28 mouse cellular contexts compared by ENCODE assay signal in genomic region chr5:102033281-102033680, GRCm38 (mm10). TPM values are rescaled to one million over a fixed set of nuclear protein-coding genes. Genes with fewer than 3 reads are reported as not detected.
DNase-seq lines count a peak whose midpoint lies in the region; ATAC-seq and TF ChIP-seq lines count a peak whose summit lies in the region.
"Had no signal": no experiment of that assay in that cellular context is flagged by ENCODE, and none has a peak within 500 bp of the region (broad histone marks: within the 10 kb centered on the region; RNA-seq: fewer than 3 reads in every experiment).

No protein-coding gene starts in this region.

- TF ChIP-seq CTCF in layer of hippocampus, adult 2 months (conservative IDR thresholded peaks at IDR 0.05), result no peak

- H3K4me3 ChIP-seq in layer of hippocampus, adult 2 months, result no peak overlapping the region
- H3K4me3 ChIP-seq in macrophage (ENCODE audit: inconsistent target), result no peak overlapping the region
- H3K4me3 ChIP-seq: erythroblast, embryonic 14.5 days; forebrain, embryonic 12.5 days; heart, embryonic 10.5 days; heart, embryonic 15.5 days; hindbrain, embryonic 13.5 days; kidney, embryonic 15.5 days; left cerebral cortex, adult 2 months; limb, embryonic 12.5 days; midbrain, embryonic 10.5 days; neural tube, embryonic 13.5 days had no signal

- 12% methylated on average over 8 of the region's 8 CpGs for WGBS in macrophage (ENCODE audit: missing documents)

- DNase-seq in layer of hippocampus, adult 2 months (ENCODE audit: low spot score in 2 of 2), result no peak
- no peak for DNase-seq in layer of hippocampus, adult 8-10 months (ENCODE audit: low spot score in 2 of 2)
- DNase-seq in lung, postnatal 36 days, result peak; percentile 60
- no peak for DNase-seq in lung, postnatal 14 days
- DNase-seq in yolk sac, embryonic 10.5 days (ENCODE audit: low spot score), result no peak
- DNase-seq: adrenal gland, adult 8-10 months; cerebellum, adult 11 months; cerebellum, adult 9-11 months; forebrain, postnatal 0 days; gastrocnemius, postnatal 10 days; kidney, adult 18-20 months; kidney, postnatal 25 days; thymus, adult 2 months; thymus, postnatal 4 days had no signal

- peak; percentile 65 for ATAC-seq in neutrophil, adult 5-6 weeks (ENCODE audit: extremely low read depth, insufficient number of reproducible peaks, low FRiP score, poor library complexity, severe bottlenecking)
- no peak for ATAC-seq in inflammation-experienced regulatory T-cells, adult 6 months

- peak overlapping the region; percentile 60; the same call in 1 of the 2 replicates for H3K27ac ChIP-seq in layer of hippocampus, adult 2 months
- H3K27ac ChIP-seq in macrophage, result peak overlapping the region; percentile 51
- H3K27ac ChIP-seq: forebrain, embryonic 12.5 days; heart, embryonic 10.5 days; heart, embryonic 15.5 days; kidney, embryonic 15.5 days; limb, embryonic 12.5 days; midbrain, embryonic 10.5 days; neural tube, embryonic 13.5 days had no signal

- peaks cover 87% of the 10 kb centered on the region for H3K79me2 ChIP-seq in macrophage (ENCODE audit: inconsistent target)

- peaks cover 40% of the 10 kb centered on the region for H3K36me3 ChIP-seq in macrophage (ENCODE audit: inconsistent target)

RNA-seq across cellular contexts. Expression of gene Wdfy3, which starts 36.4 kb away (rescaled TPM):
- 100 to 1,000 TPM; 119 to 123 TPM for total RNA-seq in layer of hippocampus, adult 2 months (2021)
- total RNA-seq in layer of hippocampus, adult 8-10 months (2022), result 100 to 1,000 TPM; 111 to 138 (median 122) TPM
- total RNA-seq in macrophage (2018; cell fraction: chromatin; rRNA removed), result 100 to 1,000 TPM; 154 to 501 (median 335) TPM
- 10 to 100 TPM; 33.2 to 88.4 (median 66.0) TPM for total RNA-seq in macrophage (2018; cell fraction: cytosol; rRNA removed)
- total RNA-seq in macrophage (2018; cell fraction: nucleus; rRNA removed), result 100 to 1,000 TPM in 25 of 26 experiments, 10 to 100 TPM in 1; 87.8 to 329 (median 181) TPM
- 31.1 to 45.6 TPM (median 42.4 TPM) in 3 replicates for polyA plus RNA-seq in macrophage (2018)
- total RNA-seq in neutrophil, adult 5-6 weeks (2017), result 19.5 and 20.8 TPM in 2 replicates
- not detected for polyA plus RNA-seq in inflammation-experienced regulatory T-cells, adult 6 months (2017; shearing (Covaris generic))
- total RNA-seq: CH12.LX had no signal
